Mouse (Mus musculus): ENCODE data around the gene Bmpr1a.

Bmpr1a gene

GRCm38 (mm10) chr14:34503325-34503647 lies at the start of gene Bmpr1a:
Gene Bmpr1a (minus strand): TSS chr14:34503341.
- DNase-seq (ENCODE audit: low read depth, low spot score) = no peak

- DNase-seq (ENCODE audit: low read depth, low spot score) = no peak
These were observed 49.1 kb upstream of the Bmpr1a start for GRCm38 (mm10) chr14:34552226-34552625.

- DNase-seq (ENCODE audit: low read depth, low spot score) = peak; percentile 84
These were observed 46.0 kb upstream of the Bmpr1a start for GRCm38 (mm10) chr14:34549004-34549671.

GRCm38 (mm10) chr14:34548391-34549001 lies 45.4 kb upstream of the Bmpr1a start:
- peak; percentile 74 for DNase-seq (ENCODE audit: low read depth, low spot score)

- DNase-seq (ENCODE audit: low read depth, low spot score) = no peak
These were observed 41.4 kb upstream of the Bmpr1a start for GRCm38 (mm10) chr14:34544545-34544944.

- no peak for DNase-seq (ENCODE audit: low read depth, low spot score)
These were observed 40.9 kb upstream of the Bmpr1a start for GRCm38 (mm10) chr14:34544001-34544400.

GRCm38 (mm10) chr14:34543596-34543995 lies 40.5 kb upstream of the Bmpr1a start:
- no peak for DNase-seq (ENCODE audit: low read depth, low spot score)

- no peak for DNase-seq (ENCODE audit: low read depth, low spot score)
These were observed 38.8 kb upstream of the Bmpr1a start for GRCm38 (mm10) chr14:34541896-34542295.

- DNase-seq (ENCODE audit: low read depth, low spot score) = peak; percentile 17
These were observed 37.6 kb upstream of the Bmpr1a start for GRCm38 (mm10) chr14:34540685-34541162.

GRCm38 (mm10) chr14:34535883-34536282 lies 32.7 kb upstream of the Bmpr1a start:
- no peak for DNase-seq (ENCODE audit: low read depth, low spot score)

- no peak for DNase-seq (ENCODE audit: low read depth, low spot score)
These were observed 30.4 kb upstream of the Bmpr1a start for GRCm38 (mm10) chr14:34533537-34533936.

- no peak for DNase-seq (ENCODE audit: low read depth, low spot score)
These were observed 29.4 kb upstream of the Bmpr1a start for GRCm38 (mm10) chr14:34532536-34532935.

GRCm38 (mm10) chr14:34528804-34529203 lies 25.7 kb upstream of the Bmpr1a start:
- no peak for DNase-seq (ENCODE audit: low read depth, low spot score)

- no peak for DNase-seq (ENCODE audit: low read depth, low spot score)
These were observed 19.6 kb upstream of the Bmpr1a start, which contains the start of gene 9230112D13Rik for GRCm38 (mm10) chr14:34522701-34523100. Gene 9230112D13Rik (minus strand): TSS chr14:34522801.

- DNase-seq (ENCODE audit: low read depth, low spot score) = no peak
These were observed 14.9 kb upstream of the Bmpr1a start for GRCm38 (mm10) chr14:34517959-34518544.

- DNase-seq (ENCODE audit: low read depth, low spot score) = no peak
These were observed 13.9 kb upstream of the Bmpr1a start for GRCm38 (mm10) chr14:34516960-34517577.

GRCm38 (mm10) chr14:34515860-34516259 lies 12.7 kb upstream of the Bmpr1a start:
- DNase-seq (ENCODE audit: low read depth, low spot score) = no peak

- no peak for DNase-seq (ENCODE audit: low read depth, low spot score)
These were observed 11.0 kb upstream of the Bmpr1a start for GRCm38 (mm10) chr14:34514120-34514519.

GRCm38 (mm10) chr14:34512602-34513001 lies 9.5 kb upstream of the Bmpr1a start:
- DNase-seq (ENCODE audit: low read depth, low spot score) = no peak

- DNase-seq (ENCODE audit: low read depth, low spot score) = no peak
These were observed 8.8 kb upstream of the Bmpr1a start for GRCm38 (mm10) chr14:34511901-34512300.

- no peak for DNase-seq (ENCODE audit: low read depth, low spot score)
These were observed 5.8 kb upstream of the Bmpr1a start for GRCm38 (mm10) chr14:34508842-34509439.
